Mouse (Mus musculus) hematopoietic stem cell, adult 5-6 weeks (primary cell): ENCODE measurements around the gene Adgb. TPM values are rescaled to one million over a fixed set of nuclear protein-coding genes. Genes with fewer than 3 reads are reported as not detected.
A peak's percentile ranks its signal among the peaks of the same experiment; 100 is the strongest.
"Not testable (repeated sequence)": the region's sequence is repeated elsewhere in the genome, so short reads cannot be mapped to it uniquely, and the experiment has no call there.

ENCODE experiments used
- ATAC-seq, 2 experiments: fragments of 125-278 bp in 1 of 2; replicated peaks in 1 of 2; 2 replicates each; pipeline ENCODE4 v1.8.0; 2016 to 2017; ENCODE audit warnings: inconsistent platforms in 2 of 2, mild to moderate bottlenecking in 2 of 2, moderate number of reproducible peaks in 2 of 2, low read depth in 1 of 2, moderate TSS enrichment in 1 of 2; ENCODE audit not compliant: low FRiP score in 2 of 2, poor library complexity in 2 of 2, severe bottlenecking in 2 of 2, insufficient read depth in 1 of 2, low TSS enrichment in 1 of 2
- total RNA-seq: library from RNA; stranded (forward); fragments of 172-1452, 232-1000 nt; gene quantifications from 2 replicates; pipeline ENCODE4 v1.2.3, GENCODE M21; 2017

Adgb gene
- not detected in 2 replicates for total RNA-seq

DNA sequence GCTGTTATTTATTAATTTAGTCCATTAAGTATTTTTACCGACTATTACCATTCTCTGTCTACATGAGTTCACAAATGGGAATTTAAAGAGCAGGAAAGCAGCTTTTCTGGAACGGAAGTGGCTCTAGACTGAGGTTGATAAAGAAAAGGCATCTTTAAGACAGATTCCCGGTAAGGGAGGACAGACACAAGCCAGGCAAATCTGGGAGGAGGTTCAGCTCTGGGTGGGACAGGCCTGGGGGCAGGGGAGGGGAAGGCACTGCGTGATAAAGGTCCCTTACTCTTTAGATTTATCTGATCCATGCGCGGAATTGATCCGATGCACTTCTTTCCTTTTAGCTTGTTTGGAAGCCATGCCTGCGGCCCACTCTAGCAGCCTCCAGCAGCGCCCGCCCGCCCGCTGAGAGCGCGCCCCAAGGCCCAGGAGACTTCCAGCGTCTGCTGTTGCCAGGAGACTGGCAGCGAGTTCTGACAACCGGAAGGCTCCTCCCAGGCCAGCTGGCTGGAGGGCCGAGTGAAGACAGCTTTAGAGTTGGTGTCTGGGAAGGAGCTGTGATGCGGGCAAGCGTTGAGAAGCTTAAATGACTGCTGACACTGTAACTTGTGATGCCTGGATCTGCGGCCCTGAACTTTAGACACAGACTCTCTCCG, at the start of gene Adgb:
Adgb (minus strand) TSS at position 366 of the 650 bp plus-strand sequence.
- peak; percentile 57 to 60 for ATAC-seq

- no peak for ATAC-seq
These were observed 8.0 kb upstream of the Adgb start for GRCm38 (mm10) chr10:10480139-10480538.

GRCm38 (mm10) chr10:10477429-10477828, 5.3 kb upstream of the Adgb start:
- not testable (repeated sequence) for ATAC-seq

GRCm38 (mm10) chr10:10476956-10477355, 4.8 kb upstream of the Adgb start:
- ATAC-seq, result no peak

GRCm38 (mm10) chr10:10476549-10476948, 4.4 kb upstream of the Adgb start:
- peak; percentile 81 to 93 for ATAC-seq

DNA sequence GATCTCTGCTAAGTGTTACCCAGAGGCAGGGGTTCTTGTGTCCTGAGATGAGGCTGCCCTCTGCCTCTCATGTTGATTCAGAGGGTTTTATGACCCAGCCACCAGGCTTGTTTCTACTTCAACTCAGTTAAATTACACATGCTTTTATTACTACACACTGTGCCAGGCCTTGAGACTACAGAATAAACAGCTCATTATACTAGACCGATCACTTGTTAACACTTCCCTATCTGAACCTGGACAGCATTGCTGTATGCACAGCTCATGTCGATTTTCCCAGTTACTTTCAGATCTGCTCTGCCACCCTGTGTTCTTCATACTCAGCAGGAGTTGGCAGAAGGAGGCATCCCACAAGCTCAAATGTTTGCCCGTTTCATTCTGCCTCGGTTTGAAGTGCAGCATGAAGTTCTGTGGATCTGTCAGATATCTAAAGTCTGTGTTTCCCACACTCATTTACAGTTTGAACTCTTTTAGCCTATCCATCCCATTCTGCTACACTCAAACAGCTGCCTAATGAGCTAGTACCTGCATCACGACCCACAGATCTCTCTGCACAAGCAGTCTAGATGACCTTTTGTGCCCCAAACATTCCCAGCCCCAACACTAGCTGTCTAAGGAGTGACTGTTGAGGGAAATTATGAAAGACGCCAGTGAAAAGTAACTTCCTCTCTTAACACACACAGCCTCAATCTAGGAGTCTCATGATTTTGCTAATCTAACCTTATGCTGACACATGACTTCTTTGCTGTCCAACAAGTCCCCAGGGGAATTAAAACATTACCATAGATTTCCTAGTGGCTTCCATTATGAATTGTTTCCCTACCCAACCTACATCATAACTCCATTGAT, 3.2 kb downstream of the Adgb start:
- peak; percentile 51 to 61; a peak in 2 of 4 replicates for ATAC-seq

DNA sequence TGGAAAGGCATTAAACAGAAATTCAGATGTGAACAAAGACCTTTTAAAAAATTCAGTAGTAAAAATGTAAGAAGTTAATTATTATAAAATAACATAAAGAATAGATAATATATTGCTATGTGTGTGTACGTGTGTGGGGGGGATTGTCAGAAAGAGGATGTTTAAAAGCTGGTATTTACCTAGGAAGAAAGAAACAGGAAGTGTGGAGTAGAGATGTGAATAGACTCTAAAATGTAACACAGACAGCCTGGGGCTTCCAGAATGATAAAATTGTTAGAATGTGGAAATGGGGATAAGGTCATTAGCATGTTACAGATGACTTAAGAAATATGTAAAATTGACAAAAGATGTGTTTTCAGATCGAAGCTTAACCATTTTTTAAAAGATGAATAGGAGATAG, 12.0 kb downstream of the Adgb start:
- 0 out of 4 replicates have a peak, but pooled peaks of 1 of the 2 experiments have one; percentile 46 for ATAC-seq

DNA sequence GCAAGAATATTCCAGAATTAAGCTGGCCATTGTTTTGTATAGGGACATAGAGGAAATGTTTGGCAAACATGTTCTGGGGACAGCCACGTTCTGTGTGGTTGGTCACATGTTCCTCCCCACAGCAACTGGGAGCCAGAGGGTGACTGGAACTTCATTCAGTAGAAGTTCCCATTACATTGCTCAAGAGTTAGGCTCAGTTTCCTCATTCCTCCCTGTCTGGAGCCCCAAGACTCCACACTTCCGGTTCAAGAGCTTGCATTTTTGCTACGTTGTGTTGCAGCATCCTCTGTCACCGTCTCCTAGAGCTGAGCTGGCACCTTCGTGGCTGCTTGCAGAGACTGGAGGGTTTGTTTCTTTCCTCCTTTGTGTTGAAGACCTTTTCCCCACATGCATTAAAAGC, 15.1 kb downstream of the Adgb start:
- ATAC-seq, result peak; percentile 88 to 90; a peak in 3 of 4 replicates

DNA sequence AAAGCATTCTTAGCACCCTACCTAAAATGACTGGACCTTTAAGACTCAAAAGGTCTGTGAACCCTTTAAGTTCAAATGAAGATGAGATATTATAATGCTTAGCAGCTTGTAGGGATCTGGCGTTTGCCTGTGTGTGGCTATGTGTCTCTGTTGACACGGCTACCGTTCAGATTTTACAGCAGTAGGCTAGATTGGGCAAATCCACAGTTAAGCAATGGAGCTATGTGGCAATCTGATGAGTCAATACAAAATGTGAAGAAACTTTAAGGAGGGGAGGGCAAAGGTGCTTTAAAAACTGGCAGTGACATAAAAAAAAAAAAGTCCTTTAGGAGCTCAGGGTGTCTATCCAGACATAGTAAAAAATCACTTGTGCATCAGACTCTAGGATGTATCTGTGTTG, 23.1 kb downstream of the Adgb start:
- peak; percentile 27 to 84; a peak in 3 of 4 replicates for ATAC-seq

- no peak for ATAC-seq
These were observed 27.2 kb downstream of the Adgb start for GRCm38 (mm10) chr10:10444841-10445466.

DNA sequence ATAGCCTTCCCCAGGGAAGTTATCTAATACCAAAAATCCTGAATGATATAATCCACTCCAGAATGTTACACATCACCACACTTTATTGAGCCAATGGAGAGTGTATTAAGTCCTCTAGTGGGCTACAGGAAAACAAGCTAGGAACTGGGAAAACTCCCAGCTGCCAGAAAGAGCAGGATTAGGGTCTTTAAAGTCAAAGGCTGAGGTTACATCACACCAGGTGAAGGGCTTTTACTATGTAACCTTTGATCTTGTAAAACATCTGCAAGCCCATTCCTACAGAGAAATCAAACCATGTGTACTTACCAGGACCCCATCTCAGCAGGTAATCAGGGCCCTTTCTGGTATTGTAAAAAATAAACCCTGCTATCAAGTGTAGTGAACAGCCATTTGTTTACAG, 28.6 kb downstream of the Adgb start:
- no peak for ATAC-seq

GRCm38 (mm10) chr10:10435014-10435413, 37.1 kb downstream of the Adgb start:
- no peak for ATAC-seq

- ATAC-seq, result peak; percentile 48 to 65; a peak in 3 of 4 replicates
These were observed 42.5 kb downstream of the Adgb start for GRCm38 (mm10) chr10:10429635-10430034.

- peak; percentile 45 to 51; a peak in 1 of 4 replicates for ATAC-seq
These were observed 43.1 kb downstream of the Adgb start for GRCm38 (mm10) chr10:10429032-10429431.

DNA sequence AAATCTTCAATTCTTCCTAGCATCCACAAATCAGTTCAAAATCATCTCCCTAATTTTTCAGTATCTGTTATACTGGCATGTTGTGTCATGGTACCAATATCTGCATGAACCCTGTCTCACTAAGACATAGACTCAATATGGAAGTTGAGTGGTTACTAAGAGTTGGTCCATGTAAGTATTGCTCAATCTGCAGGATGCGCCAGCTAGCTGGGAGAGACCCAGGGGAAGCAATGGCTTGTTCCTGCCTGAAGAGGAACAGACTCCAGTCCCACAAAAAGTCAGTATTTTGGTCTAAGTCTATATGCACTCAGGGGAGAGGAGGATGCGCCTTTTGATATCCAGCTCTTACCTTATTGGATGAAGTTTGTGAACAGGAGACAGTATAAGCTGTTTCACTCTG, 47.7 kb downstream of the Adgb start:
- no peak for ATAC-seq

DNA sequence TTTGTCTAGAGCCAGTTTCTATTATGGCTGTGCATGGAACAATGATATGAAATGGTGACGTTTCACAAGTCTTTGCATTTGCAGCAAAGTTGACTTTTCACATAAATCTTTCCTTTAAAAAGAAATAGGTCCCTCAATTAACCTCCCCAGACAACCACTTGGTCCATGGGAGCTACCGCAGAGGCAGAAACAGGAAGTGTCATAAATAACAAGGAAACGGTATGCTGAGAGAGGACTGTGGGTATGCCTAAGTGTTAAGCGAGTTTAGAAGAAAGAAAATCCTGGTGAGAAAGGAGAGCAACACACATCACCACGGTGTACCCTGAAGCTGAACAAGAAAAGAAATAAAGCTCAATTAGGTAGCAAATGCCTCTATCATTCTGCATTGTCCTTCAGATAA, 61.1 kb downstream of the Adgb start:
- ATAC-seq, result peak; percentile 90 to 93

DNA sequence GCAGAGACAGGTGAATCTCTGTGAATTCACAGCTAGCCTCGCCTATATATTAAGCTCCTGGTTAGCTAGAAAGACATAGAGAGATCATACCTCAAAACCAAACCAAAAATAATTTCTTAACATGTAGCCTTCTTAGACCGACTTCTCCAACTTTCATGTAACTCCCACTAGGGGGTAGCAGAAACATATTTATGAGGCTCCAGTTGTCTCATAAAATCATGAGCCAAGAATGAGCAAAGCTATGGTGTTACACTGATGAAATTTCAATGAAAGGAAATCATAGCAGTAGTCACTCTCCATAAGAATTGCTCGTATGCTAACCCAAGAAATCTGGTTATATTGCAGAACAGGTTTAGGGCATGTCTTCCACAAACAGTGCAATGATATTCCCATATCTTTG, 64.0 kb downstream of the Adgb start:
- peak; percentile 72 to 86 for ATAC-seq
